Mouse (Mus musculus) adrenal gland, adult 18-20 months (tissue): ENCODE measurements around the gene Prcc. TPM values are rescaled to one million over a fixed set of nuclear protein-coding genes. Genes with fewer than 3 reads are reported as not detected.

Experiments used
- total RNA-seq, 2 experiments: library from RNA; stranded (reverse); gene quantifications; 1 replicate in 1 of 2; 2 replicates in 1 of 2; pipeline ENCODE4 v1.2.3; 2021

The Prcc gene
- total RNA-seq, 2 experiments from 2014 or later: 48.6 to 51.3 TPM

Other genes starting within 250 kb of the Prcc start
- under 1 TPM; 0.38 to 0.63 TPM for gene Lrrc71, start 137.0 kb downstream of the Prcc start, total RNA-seq
- gene Ntrk1, start 90.4 kb downstream of the Prcc start, total RNA-seq: 10 to 100 TPM in 1 of 2 experiments, 1 to 10 TPM in 1; 7.1 to 12.5 TPM
- gene Insrr, start 88.7 kb downstream of the Prcc start, total RNA-seq: 1 to 10 TPM in 1 of 2 experiments, under 1 TPM in 1; 0.76 to 1.2 TPM
- 10 to 100 TPM; 20.0 to 20.8 TPM for gene Pear1, start 61.3 kb downstream of the Prcc start, total RNA-seq
- gene Sh2d2a, start 38.9 kb downstream of the Prcc start, total RNA-seq: under 1 TPM; 0.33 to 0.80 TPM
- 100 to 1,000 TPM; 176 to 184 TPM for gene Hdgf, start 20.7 kb upstream of the Prcc start, total RNA-seq
- gene Mrpl24, start 33.9 kb upstream of the Prcc start, total RNA-seq: 100 to 1,000 TPM; 111 to 121 TPM
- 10 to 100 TPM; 19.4 to 20.6 TPM for gene Isg20l2, start 44.7 kb upstream of the Prcc start, total RNA-seq
- 10 to 100 TPM; 14.7 to 21.9 TPM for gene Rrnad1, start 45.1 kb upstream of the Prcc start, total RNA-seq
- under 1 TPM in 1 of 2 experiments, not detected in 1; 0.33 TPM for gene Crabp2, start 63.1 kb upstream of the Prcc start, total RNA-seq
- gene Nes, start 85.5 kb upstream of the Prcc start, total RNA-seq: 10 to 100 TPM in 1 of 2 experiments, 1 to 10 TPM in 1; 5.9 to 19.4 TPM
- gene Bcan, start 114.6 kb upstream of the Prcc start, total RNA-seq: 10 to 100 TPM; 62.7 to 74.9 TPM
- gene Hapln2, start 142.0 kb upstream of the Prcc start, total RNA-seq: not detected
- gene Gpatch4, start 157.5 kb upstream of the Prcc start, total RNA-seq: 10 to 100 TPM; 15.9 to 18.9 TPM
- gene Naxe, start 172.9 kb upstream of the Prcc start, total RNA-seq: 100 to 1,000 TPM; 155 to 159 TPM
- not detected for gene Ttc24, start 192.7 kb upstream of the Prcc start, total RNA-seq
- under 1 TPM; 0.64 to 0.80 TPM for gene Iqgap3, start 196.4 kb upstream of the Prcc start, total RNA-seq